Mouse (Mus musculus): ENCODE measurements around the gene Epha4.

GRCm38 (mm10) chr1:77441987-77442386 is 72.9 kb downstream of the Epha4 start:
- no peak for TF ChIP-seq CTCF (IDR thresholded peaks at IDR 0.05; ENCODE audit: control insufficient read depth, insufficient read depth, insufficient replicate concordance, low read depth, low read length)
- no peak for TF ChIP-seq POLR2A (IDR thresholded peaks at IDR 0.05; ENCODE audit: control insufficient read depth, low read depth, low read length)
